Mouse (Mus musculus): ENCODE measurements around the gene Kif22.

The Kif22 gene

DNA sequence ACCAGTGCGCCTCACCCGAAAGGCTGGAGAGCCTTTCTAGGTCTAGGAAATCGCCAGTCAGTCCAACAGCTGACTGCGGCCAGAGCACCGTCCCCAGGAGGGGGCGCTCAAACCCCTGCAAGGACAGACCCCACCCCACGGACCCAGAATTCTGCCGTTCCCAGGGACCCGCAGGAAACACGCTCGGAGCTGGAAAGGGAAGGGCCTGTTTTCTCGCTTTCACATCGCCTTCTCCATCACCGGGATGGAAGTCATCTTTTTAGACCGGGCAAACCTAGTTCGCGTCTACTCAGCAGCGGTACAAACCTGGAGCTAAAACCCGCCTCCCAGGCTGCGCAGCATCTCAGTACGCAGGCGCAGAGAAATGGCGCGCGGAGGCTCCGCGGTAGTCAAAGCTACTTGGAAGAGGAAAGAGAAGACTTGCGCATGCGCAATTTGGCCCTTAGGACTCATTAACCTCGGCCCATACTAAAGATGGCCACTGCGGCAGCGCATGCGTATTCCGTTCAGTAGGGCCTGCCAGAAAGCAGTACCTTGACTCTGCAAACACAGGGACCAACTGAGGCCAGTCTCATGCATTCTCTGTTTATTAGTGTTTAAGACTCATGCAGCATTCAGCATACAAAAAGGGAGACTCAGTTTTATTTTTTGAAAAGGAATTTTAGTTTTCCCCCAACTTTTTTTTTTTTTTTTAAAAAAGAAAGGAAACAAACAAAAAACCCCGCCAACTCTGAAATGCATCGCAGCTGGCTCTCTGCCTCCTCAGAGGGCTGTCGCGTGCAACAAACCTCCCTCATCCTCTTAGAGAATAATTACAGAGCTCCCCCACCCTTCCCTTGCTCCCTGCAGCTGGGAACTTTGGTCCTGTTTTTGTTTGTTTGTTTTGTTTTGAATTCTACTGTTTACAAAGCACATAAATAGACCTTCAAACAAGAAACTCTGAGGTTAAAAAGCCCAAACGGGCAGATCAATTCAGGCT lies 25.0 kb downstream of the Kif22 start, which contains the start of gene Pagr1a:
Gene Pagr1a (minus strand): TSS at position 382 of the 979 bp plus-strand sequence.
- DNase-seq (ENCODE audit: low spot score), result peak; percentile 100

DNA sequence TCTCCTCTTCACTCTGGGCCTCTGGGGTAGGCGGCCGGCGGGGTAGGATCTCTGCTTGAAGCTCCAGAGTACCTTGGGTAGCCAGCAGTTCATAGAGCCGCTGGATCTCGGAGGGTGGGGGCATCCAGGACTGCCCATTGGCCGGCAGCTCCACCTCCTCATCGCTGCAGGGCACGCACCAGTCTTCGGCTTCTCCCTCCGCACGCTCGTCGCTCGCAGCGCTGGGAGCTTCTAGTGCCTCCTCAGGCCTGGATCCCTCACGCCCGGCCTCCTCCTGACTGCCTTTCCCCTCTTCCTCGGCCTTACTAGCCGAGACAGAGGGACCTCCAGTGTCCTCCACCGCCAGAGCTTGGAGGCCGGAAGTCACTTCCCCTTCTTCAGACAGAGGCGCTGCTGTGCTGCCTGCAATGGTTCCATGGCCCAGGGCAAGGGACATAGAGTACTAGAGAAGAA lies 25.8 kb downstream of the Kif22 start:
- no peak for DNase-seq (ENCODE audit: low spot score)

DNA sequence TGATC lies 26.0 kb downstream of the Kif22 start, which contains the start of gene Pagr1b:
Gene Pagr1b (minus strand): TSS at position 4 of the 5 bp plus-strand sequence.
- DNase-seq (ENCODE audit: low spot score), result no peak

DNA sequence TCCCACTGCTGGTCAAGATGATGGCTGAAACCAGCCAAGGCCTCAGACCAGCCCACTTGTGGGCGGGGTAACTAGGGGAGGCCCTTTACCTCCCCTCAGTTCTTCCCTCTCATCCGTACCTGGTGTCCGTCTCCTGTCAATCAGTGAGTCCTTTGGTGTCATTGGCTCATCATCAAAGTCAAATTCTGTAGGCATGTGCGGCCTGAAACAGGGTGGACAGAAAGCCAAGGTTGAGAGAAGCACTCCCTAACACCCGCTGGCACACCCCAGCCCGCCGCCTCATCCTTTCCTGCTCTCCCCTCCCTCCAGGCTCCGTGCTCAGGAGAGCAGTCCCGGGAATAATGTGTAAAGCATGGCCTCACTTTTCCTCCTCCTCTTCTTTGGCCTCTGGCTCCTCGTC lies 26.2 kb downstream of the Kif22 start:
- peak; percentile 38 for DNase-seq (ENCODE audit: low spot score)

DNA sequence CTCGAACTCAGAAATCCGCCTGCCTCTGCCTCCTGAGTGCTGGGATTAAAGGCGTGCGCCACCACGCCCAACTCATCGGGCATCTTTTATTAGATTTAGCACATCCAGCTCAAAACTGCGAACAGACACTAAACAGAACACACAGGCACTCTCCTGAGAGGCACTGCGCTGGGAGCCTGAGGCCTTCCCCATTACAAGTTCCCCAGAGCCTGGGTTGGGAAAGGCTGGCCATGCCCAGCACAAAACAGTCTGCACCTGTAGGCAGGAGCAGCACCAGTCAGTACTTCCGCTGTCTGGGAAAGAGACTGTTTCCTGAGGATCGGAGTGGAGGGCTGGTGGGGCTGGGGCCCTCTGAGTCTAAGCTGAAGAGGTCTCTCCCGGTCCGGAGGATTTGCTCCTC lies 27.3 kb downstream of the Kif22 start:
- no peak for DNase-seq (ENCODE audit: low spot score)

DNA sequence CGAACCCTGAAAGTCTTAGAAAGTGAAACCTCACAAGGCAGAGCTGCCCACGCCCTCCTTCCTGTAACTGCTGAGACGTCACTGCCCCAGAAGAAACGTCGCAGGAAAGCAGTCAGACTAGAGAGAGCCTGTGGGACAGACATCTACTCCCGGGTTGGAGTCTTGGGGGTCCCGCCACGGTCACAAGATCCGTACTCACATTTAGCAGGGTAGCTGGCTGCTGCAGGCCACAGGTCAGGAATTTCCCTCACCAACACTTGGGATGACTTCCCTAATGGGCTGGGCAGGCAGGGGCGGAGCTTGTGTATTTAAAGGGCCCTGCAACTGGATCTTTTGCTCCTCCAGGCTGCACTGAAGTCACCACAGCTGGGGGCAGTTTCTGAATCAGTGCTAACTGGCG lies 28.0 kb downstream of the Kif22 start, which contains the start of gene Mvp:
Gene Mvp (minus strand): TSS at position 302 of the 400 bp plus-strand sequence.
- no peak for DNase-seq (ENCODE audit: low spot score)

DNA sequence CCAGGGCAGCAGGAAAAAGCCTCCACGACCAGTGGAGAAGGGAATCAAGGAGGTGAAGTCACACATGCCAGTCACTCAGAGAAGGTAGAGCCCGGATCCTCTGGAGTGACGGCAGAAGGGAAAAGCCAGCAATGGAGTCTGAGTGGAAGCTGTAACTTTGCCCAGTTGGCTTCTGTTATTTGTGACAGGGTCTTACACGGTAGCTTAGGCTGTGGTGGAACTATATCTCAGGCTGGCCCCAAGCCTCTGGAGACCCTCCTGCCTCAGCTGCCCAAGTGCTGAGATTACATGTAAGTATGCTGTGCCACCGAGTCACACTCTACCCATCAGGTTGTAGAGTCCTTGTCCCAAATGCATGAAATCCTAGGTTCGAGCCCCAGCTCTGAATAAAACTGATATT lies 28.9 kb downstream of the Kif22 start:
- DNase-seq (ENCODE audit: low spot score), result no peak

DNA sequence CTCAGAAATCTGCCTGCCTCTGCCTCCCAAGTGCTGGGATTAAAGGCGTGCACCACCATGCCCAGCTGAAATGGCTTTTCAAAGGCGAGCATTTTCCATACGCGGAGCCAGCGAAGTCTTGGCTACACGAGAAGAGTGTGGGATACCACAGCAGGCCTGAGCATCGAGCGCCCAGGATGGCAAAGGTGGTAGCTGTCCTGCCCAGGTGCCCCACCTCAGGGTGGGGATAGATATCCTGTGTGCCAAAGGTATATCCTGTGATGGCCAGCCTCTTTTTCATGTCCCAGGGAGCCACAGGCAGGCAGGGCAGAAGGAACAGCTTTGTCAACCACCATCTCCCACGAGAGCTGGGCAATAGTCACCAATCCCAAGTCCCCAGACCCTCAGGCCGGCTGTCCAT lies 29.4 kb downstream of the Kif22 start:
- no peak for DNase-seq (ENCODE audit: low spot score)

DNA sequence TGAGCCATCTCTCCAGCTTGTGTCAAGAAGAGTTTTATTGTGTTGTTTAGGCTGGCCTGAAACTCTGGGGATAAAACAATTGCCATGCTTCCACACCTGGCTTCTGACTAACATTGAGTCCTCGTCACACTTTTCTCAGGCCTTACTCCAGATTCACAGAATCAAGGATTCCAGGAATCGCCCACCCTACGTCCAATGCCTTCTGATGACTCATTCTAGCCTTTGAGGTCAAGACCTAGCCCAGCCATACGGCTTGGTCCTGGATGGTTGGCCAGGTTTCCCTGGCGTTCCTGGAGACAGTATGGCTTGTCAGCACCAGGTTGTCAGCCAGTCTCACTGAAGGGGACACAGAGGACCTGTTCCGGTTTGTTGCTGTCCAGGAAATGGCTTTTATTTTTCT lies 29.9 kb downstream of the Kif22 start:
- DNase-seq (ENCODE audit: low spot score), result no peak

DNA sequence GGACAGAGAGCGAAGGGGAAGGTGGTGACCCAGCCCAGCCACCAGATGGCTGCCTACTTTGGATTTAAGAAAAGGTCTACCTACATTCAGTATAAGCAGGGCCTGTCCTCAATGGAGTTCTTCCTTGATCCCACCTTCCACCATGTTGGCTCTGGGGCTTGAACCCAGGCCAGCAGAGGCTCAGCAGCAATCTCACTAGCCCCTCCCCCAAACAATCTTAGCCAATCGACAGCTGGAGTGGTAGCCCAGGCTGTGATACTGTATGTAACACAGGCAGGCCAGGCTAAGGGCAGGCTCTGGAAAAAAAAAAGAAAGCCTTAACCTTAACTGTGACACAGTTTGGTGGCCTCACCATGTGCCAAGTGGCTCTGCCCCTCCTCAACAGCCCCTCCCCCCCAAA lies 30.6 kb downstream of the Kif22 start:
- no peak for DNase-seq (ENCODE audit: low spot score)

DNA sequence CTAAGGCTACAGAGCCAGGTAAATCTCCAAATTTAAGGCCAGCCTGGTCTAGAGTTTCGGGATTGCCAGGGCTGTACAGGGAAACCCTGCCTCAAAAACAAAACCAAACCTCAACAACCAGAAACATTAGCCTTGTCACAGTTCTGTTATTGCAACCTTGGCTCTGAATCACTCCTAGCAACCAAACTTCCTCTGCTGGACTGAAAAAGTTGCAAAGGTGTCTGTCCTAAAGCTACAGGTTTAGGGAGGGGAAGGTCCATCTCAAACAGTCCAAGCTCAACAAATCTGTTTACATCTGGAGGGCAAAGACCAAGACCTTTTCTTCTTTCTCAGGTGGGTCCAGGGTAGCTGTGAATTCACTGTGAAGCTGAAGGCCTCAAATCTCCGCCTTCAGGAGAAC lies 31.2 kb downstream of the Kif22 start:
- DNase-seq (ENCODE audit: low spot score), result no peak

DNA sequence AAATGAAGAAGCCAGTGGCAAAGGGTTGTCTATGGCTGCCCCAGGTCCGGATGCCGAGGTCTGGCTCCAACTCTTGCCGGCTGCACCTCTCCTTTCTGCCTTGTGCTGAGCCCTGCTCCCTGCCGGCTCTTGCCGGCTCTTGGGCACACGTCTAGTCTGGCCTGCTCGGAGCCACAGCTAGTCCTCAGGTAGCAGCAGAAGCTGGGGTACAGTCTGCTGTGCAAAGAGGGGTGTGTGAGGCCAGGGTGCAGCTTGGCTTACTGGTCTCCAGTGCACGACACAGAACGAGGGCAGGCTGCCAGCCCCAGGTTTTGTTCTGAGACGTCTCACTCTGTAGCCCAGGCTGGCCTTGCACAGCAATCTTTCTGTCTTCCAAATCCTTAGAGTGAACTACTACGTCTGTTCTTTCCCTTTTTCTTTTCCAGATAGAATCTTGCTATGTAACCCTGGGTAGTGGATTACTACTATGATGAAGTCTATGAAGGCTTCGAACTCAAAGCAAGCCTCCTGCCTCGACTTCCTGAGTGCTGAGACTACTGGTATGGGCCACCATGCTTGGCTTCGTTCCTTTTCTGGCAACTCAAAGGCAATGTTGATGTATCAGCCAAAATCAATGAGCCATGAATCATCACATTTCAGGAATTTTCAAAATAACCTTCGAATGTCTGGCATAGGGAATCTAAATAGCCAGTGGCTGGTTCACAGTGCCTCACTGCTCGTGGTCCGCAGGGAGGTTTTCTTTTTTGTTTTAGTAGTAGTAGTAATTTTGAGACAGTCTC lies 32.8 kb downstream of the Kif22 start:
- no peak for DNase-seq (ENCODE audit: low spot score)

DNA sequence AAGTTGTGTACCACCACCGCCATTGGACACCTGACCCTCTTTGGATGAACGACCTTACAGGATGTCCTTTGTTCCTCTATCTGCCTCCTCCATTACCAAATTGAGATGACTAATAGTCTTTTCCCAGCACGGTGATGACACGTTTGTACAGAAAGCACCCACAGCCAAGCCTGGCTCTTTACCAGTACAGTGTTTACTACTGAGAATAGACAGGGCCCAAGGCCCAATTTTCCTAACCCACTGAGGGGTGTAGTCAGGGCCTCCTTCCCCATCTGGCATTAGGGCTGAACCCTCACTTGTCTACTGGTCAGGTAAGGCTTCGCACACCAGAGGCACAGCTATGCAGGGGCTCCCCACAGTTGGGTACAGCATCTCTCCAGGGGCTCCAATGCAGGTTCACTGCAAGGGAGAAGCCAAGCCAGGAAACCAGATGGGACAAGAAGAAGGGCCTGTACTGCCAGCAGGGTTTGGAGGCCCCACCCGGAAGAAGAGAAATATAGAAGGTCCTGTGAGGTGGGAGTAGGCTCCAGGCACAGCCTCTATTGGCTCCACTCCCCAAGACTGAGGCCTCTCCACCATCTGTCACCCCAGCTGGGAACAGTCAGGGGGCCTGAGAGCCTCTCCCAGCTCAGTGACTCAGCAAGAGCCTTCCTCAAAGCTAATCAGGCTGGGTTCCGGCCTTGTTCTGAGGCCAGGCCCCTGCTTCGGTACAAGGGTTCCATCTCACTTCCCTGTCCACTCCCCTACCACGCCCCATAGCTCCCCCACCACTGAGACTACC lies 33.8 kb downstream of the Kif22 start:
- peak; percentile 53 for DNase-seq (ENCODE audit: low spot score)

DNA sequence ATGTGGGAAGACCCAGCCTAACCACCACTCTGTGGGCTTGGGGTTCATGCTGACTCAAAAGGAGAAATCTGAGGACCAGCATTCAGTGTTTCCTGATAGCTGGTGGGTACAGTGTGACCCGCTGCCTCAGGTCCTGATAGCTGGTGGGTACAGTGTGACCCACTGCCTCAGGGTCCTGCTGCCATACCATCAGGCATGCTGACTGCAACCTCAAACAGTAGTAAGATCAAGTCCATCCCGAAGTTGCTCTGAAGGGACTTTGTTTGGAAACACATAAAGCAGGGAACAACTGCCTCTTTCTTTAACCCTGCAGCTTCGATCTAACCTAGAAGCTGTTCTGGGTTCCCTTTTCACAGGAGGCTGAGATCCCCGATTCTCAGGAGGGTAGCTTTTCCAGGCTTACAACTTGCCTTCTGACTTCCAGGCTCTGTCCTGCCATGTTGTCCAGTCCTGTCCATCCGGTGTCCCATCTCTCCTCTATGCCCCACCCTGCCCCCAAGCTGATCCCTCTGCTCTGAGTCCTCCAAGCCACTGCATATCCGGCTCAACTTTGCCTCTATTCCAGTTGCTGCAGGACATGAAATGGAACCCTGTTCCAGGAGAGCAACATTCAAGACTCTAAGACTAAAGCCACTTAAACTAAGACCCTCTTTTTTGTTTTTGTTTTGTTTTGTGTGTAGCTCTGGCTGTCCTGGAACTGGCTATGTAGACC lies 34.8 kb downstream of the Kif22 start:
- no peak for DNase-seq (ENCODE audit: low spot score)

DNA sequence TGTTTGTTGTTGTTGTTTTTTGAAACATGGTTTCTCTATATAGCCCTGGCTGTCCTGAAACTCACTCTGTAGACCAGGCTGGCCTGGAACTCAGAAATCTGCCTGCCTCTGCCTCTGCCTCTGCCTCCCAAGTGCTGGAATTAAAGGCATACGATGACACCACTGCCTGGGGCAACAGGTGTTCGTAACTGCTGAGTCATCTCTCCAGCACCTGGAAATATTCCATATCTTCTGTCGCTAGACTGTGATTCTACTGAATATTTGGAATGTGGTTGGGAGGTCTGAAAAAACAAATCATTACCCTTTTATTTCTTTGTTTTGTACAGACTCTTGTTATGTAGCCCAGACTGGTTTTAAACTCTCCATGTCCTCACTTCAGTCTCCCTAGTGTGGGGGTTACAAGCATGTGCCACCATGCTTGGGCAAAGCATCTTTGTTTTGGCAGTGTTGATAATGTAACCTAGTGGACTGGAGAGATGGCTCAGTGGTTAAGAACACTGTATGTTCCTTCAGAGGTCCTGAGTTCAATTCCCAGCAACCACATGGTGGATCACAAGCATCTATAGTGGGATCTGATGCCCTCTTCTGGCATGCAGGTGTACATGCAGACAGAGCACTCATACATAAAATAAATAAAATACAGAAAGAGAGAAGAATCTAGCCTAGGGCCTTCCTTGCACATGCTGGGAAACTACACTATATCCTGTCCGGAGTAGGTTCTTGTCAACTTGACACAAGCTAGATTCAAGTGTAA lies 38.0 kb downstream of the Kif22 start:
- no peak for DNase-seq (ENCODE audit: low spot score)

DNA sequence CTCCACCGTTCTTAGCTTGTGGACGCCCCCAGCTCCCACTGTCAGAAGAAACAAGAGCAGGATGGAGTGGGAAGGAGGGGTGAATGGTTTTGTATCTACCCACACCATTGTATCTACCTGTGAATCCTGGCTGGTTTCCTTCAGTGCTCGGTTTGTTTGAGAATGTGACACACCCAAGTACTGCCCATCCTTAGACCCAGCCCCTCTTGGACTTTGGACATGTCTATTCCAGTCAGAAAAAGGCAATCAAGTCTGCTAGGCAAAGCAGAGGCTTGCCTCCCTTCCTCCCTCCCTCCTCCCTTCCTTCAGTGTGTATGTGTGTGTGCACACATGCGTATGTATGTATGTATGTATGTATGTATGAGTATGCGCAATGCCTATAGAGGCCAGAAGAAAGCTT lies 38.7 kb downstream of the Kif22 start:
- DNase-seq (ENCODE audit: low spot score), result no peak

DNA sequence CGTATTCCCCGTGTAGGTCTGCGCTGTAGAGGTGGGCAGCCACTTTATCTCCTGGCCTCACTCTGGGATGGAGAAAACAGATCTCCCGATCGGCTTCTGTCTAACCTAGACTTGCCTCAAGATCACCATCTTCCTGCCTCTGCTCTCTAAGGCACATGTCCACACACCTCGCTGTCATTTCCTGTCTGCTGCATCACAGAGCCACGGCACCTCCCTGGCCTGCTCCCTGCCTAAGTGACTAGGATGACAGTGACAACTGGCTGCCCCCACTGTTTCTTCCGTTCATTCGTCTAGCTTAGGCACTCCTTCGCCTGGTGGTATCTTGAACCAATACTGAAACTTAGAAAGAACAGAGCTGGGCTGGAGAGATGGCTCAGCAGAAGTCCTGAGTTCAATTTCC lies 42.7 kb downstream of the Kif22 start:
- no peak for DNase-seq (ENCODE audit: low spot score)

DNA sequence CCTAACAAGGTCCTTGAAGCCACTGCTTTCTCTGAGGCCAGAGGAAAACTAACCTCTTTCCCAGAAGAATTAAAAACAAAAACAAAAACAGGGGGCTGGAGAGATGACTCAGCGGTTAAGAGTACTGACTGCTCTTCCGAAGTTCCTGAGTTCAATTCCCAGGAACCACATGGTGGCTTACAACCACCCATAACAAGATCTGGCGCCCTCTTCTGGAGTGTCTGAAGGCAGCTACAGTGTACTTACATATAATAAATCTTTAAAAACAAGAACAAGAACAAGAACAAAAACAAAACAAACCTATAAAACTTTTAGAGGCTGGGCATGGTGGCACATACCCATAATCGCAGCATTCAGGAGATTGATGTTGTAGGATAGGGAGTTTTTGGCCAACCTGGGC lies 45.8 kb downstream of the Kif22 start:
- no peak for DNase-seq (ENCODE audit: low spot score)

DNA sequence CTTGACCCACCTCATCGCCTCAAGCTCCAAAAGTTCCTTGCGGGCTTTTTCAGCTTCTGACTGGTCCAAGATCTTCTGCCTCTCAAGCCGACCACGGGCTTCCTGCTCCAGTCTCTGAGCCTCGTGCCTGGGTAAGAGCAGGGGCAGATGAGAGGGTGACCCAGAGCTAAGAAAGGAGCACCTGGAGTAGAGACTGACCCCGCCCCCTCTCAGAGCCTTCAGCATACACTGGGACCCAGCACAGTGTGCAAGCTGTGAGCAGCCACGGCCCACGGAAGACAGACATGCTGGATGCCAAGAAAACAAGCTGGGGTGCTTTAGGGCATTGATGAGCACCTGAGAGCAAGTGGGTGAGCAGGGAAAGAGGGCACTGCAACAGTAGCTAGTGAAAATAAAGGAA lies 53.5 kb downstream of the Kif22 start:
- no peak for DNase-seq (ENCODE audit: low spot score)

DNA sequence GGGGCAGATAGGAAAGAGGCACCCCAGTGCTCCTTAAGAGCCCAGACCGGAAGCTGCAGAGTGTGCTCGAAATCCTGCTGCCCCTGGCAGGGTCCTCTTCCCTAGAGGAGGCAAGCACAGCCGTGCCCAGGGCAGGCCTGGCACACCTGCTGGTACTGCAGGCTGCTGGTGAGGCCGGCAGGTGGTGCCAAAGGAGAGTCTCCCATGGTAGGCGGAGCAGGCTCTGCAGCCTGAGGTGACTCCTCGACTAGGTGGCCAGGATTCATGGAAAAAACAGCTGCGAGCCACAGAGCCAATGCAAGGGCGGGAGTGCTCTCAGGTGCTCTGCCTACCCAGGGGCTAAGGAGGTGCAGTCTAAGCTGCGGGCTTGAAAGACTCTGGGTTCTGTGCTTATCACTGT lies 56.0 kb downstream of the Kif22 start:
- DNase-seq (ENCODE audit: low spot score), result peak; percentile 24

DNA sequence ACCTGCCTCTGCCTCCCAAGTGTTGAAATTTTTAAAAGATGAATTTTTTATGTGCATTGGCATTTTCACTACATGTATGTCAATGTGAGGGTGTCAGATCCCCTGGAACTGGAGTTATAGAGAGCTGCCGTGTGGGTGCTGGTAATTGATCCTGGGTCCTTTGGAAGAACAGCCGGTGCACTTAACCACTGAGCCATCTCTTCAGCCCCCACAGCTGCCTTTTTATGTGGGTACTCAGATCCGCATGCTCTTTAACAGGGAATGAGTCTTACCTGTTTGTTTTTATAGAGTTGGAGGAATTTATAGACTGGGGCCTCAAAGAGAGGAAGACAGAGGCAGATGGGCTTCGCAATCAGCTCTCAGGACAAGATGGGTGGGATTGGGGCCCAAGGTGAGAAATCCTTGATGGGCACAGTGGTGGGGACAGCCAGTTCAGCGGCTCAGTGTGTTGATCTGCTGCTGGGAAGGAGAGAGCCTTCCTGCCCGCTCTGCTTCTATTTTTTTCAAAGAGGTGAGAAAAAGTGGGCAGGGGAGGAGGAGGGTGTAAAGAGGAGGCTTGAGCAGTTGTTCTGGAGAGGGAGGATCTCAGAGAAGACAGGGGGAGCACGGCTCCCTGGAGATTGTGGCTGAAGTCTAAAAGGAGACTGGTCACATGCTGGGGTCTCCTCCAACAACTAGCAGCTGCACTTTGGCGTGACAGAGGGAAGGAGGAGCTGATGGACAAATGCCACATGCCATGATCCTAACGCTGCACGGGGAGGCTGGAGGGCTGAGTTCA lies 57.4 kb downstream of the Kif22 start:
- no peak for DNase-seq (ENCODE audit: low spot score)

Data from retina, embryonic 14.5 days (tissue).